Mouse (Mus musculus): ENCODE results near the gene Rab6b.
"Not testable (repeated sequence)": the region's sequence is repeated elsewhere in the genome, so short reads cannot be mapped to it uniquely, and the experiment has no call there.

Gene Rab6b

DNA sequence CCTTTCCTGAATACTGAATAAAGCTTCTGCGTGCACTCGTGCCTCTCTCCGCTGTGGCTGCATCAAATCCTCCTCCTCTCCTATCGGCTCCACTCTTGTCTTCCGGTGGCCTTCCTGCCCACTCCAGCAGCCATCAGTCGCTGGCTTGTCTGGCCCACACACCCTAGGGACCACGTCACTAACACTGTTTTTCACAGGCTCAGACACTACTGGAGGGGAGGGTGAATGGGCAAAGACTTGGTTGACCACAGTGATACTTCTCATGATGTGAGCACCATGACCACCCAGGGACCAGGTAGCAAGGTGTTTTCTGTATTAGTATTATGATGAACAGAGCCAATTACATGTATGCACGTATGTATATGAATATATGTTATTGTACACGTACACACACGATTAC lies 34.7 kb downstream of the Rab6b start:
- DNase-seq: no peak

DNA sequence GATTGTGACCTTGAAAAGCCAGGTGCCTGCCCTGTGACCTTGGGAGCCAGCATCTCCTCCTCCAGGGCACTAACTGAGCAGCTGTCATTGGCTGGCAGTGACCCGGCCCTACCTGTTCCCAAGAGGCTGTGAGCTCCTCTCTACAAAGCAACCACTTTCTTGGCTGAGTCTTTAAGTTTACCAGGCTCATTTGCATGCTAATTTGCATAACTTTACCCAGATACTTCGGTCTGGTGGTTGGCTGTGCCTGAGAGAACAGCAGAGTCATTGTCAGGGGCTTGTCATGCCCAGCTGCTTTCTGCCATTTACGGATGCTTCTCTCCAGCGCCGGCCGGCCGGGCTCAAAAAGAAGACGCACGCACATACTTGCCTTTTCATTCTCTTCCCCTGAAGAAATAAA lies 35.1 kb downstream of the Rab6b start:
- DNase-seq: no peak

DNA sequence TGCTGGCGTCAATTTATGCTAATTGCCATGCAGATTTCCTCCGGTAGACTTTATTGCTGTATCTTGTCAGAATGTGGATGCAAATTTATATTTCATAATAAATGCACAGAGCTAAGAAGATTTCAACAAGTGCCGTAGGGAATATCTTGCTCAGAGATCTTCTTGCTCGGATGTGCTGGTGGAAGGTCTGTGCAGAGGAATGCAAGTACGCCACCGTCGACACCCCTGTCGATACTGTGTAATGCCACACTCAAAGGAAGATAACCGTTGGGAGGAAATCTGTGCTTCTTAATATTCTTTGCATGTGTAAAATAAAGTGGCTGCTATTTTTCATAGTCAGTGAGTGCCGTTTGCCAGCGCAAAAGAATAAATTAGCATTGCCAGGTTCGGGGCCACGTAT lies 35.5 kb downstream of the Rab6b start:
- DNase-seq: no peak

DNA sequence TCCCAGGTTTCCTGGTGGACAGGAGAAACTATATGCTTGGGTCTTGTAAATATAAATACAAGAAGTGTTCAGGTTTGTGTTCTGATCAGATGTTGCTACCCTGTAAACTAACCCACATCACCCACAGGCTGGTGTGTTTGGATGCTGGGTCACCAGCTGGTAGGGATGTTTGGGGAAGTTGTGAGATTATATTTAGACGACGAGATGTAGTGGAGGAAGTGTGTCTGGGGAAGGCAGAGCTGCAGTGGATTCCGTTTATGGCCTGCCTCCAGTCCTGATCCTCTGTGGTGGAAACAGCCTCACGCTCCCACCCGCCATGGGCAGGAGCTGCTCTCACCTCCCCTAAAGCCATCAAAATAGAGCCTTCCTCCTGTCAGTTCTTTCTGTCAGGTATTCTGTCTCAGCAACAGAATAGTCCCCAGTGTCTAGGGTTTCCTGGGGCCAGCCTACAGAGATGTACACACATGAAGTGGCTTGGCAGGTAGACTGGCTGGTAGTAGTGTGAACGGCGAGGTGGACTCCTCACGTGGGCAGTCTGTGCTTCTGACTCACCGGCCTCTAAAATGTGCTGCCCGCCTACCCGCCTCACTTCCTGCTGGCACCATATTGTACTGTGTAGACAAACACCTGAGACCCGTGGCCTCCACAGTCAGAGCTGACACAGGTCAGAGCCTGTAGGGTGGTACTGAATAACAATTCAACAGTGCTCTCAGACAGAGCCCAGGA lies 37.6 kb downstream of the Rab6b start:
- no peak for DNase-seq

DNA sequence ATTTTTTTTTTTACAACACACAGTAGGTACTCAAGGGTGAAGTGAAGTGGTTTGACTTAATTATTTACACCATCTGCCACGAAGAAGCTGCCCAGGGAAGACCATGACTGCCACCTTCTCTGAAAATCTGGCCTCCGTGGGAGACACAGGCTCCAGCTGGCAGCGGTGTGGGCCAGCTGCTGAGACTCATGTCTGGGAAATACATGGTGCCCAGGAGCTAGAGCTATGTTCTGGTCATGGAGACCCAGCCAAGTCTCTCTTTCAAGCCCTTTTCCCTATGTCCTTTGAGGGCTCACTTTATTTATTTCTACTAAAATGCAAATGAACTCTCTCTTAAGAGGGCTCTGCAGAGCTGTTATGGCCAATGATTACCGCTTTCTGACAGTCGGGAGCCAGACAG lies 41.7 kb downstream of the Rab6b start:
- DNase-seq: no peak

DNA sequence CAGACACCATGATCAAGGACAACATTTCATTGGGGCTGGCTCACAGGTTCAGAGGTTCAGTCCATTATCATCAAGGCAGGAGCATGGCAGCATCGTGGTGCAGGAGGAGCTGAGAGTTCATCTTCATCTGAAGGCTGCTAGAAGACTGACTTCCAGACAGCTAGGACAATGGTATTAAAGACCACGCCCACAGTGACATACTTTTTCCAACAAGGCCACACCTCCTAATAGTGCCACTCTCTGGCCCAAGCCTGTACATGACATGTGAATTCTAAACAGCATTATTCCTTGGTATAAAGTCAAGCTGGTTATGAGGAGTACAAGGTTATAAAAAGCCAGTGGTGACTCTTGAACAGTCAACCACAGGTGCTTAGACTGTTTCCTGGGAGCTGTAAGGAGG lies 43.0 kb downstream of the Rab6b start:
- DNase-seq: no peak

DNA sequence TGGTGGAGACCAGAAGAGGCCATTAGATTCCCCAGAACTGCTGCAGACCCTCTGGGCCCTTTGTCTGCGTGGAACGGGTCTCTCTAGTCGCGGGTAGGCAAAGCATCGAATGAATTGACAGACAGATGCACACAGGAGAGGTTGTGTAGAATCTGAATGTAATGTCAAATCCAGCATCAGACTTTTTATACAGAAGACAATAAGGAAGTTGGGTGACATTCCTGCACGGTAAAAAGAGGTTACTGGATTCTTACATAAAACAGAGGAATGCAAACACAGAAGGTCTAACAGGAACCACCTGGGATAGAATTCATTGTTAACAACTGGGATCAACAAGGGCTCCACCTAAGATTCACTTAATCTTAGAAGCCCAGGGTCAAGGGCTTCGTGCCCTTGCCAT lies 43.6 kb downstream of the Rab6b start:
- DNase-seq: not testable (repeated sequence)

DNA sequence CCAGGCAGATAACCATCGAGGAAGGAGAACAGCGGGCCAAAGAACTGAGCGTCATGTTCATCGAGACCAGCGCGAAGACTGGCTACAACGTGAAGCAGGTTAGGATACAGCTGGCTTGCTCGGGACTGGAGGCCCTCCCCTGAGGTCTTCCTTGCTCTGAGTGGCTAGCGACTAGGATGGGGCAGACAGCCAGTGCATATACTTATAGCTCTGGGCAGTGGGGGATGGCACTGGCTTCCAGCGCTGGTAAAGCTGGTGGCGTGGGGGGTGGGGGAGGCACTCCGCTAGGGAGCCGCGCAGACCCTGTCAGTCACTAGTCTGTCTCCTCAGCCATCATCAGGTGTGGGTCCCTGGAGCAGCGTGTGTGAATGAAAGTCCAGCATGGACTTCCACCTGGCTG lies 52.2 kb downstream of the Rab6b start:
- DNase-seq: no peak

DNA sequence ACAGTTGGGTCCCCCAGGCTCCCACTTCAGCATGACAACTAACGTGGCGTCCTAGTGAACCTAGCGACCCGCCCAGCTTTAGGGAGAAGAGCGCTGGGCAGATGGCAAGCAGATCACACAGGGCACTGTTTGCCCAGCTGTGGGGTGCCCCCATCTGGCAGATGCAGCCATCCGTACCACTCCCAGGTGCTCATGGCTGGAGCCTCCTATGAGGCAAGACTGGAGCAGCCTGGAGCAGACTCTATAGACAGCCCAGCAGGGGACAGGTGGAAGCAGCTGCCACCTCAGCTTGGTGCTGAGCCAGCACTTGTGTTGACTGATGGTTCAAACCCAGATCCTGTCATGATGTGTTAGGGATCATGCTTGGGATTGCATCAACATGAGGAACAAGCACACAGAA lies 56.5 kb downstream of the Rab6b start:
- DNase-seq: no peak

DNA sequence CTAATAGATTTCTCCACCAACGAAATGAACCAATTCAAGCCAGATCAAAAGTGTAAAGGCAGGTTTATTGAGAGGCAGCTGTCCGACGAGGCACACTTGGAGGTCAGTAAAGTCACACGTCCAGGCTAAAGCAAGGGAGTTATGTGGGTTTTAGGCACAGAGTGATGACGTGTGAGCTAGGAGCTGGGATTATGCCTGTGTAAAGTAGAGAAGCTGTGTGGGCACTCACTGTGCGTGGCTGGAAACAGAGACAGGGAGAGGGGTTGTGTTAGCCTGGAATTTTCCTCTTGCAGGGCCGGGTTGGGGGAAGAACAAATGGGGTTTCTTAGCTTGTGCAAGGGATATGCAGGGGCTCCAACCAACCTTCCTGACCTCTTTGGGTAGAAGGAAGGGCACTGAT lies 57.2 kb downstream of the Rab6b start:
- DNase-seq: no peak

DNA sequence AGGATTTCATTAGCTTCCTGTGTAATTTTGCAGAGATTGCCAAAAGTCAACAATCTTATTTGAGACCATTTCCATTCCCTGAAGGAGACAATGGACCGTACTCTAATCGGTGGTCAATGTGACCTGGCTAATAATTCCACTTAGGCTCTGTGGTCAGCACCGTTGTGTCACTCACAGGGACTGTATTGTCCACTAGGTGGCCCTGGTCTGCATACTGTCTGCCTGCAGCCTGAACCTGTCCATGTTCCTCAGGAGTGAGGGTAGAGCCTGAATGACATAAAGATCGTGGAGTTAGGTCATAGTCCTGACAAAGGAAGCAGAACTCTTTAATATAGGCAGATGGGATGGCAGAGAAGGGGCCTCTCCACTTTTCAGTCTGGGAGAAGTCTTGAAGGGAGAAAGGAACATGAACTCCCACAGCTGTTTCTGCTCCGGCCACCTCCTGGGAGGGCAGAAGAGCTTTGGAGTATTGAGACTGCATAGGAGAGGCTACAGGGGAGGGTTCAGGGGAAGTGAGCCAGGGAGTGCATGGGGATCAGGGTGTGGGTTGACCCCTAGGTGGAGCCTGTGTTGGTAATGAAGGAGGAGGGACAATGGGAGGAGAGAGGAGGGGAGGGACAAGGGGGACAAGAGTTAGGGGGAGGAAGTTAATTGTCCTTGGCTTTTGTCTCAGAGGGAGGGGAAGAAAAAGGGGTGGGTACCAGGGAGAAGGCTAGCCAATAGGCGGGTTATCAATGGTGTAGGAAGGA lies 63.4 kb downstream of the Rab6b start:
- DNase-seq: peak; percentile 48

DNA sequence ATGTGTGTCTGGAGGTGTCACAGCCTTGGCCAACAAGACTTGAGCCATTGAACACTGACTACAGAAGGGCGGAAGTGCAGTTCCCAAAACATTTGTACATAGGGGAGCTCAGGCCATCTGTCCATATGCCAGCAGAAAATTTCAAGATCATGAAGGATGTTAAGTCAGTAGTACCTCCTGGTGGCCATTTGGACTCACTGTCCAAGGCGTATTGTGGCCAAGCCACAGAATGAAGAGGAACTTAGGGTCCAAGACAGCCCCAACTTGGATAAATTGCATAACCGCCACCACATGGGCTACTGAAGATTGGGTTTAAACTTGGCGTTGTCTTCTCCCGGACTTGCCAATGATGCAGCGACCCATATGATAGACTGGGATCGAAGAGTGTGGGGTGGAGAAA lies 64.1 kb downstream of the Rab6b start:
- no peak for DNase-seq

DNA sequence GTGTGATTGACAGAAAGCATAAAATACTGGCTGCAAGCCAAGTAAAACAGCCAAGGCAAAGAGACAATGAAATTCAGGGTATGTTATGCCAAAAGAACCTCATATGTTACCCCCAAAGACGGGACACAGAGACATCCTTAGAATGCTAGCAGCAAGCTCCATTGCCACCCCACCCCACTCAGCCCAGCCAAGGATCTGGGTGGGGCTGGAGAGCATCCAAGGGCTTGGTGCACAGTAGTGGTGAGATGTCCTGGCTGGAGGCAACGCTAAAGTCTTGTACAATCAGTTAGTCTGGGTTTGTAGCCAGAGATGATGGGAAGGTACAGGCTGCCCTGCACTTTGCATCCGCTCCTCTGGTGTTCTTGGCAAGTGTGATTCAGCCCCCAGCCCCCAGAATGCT lies 68.7 kb downstream of the Rab6b start:
- DNase-seq: no peak

DNA sequence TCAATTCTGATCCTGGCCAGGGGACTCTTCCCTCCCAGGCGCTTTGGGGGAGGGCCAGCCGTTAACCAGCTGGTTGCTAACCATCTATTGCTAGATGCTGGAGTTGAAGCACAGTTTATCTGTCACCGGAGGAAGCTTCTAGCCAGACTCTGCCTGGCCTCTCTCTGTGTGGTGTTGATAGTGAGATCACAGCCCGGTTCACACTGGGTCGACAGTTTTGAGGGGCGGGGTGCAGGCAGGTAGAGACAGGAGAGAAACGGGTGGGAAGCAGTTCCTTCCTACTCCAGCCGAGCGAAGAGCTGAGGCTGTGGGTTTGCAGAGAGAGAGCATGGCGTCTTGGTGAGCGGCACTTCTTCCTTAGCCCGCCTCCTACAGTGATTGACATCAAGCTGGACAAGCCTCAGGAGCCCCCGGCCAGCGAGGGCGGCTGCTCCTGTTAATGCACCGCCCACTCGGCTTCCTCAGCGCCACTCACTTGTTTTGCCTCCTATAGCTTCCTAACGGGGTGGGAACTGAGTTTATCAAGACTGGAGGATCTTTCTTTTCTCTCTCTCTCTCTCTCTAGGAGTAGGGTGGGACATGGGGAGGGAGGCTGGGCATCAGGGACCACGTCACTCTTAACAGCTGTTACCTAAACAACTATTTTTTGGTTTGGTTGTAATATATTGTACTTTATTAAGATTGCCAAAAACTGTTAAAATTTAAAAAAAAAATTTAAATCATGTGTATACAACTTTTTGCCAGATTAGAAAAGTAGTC lies 69.4 kb downstream of the Rab6b start:
- DNase-seq: peak; percentile 67

DNA sequence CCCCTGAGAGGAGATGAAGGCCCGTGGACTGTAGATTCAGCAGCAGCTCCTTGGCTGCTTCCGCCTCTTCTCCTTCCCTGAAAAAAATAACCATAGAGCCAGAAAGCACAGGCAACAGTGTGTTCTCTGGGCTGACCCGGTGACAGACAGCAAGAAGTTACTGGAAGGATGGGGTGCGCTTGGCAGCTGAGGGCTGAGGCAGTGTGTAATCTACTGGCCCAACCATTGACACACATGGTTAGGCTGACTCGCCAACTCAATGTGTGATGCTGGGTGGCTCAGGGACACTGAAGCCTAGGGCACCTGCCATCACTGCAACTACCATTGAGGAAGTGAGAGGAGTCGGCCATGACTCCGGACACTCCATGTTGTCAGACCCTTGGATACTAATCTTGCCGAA lies 70.3 kb downstream of the Rab6b start:
- DNase-seq: no peak

DNA sequence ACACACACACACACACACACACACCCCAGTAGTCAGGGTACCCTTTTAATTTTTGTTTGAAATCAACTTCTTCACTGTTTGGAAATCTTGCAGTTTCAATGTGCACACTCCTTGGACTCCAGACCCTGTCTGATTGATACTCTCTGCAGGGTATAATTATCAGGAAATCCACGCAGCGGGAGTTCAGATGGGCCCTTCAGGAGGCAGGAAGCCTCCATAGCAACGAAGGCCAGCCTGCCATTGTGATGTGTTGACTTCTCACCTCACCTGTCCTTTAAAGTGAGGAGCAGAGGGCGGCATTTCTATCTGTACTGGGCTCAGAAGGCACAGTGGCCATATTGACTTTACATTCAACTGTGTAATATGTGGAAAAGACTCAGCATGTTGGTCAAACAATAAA lies 73.3 kb downstream of the Rab6b start:
- DNase-seq: no peak

DNA sequence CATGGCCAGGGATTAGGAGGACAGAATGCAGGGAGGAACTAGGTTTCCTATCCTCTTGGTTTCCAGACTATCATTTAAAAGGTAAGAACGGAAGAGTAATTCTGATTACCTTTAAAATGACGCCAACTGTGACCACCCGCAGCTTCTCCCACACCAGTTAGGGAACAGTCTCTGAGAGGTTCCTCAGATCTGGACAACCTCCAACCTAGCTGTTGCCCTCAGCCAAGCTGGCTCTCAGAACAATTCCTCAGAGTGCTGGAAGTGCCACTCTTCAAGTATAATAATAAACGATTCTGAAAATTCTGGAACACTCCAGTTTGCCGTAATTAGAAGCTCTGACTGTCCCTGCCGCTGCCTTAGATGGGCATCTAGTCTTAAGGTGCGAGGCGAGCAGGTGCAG lies 74.4 kb downstream of the Rab6b start:
- no peak for DNase-seq

DNA sequence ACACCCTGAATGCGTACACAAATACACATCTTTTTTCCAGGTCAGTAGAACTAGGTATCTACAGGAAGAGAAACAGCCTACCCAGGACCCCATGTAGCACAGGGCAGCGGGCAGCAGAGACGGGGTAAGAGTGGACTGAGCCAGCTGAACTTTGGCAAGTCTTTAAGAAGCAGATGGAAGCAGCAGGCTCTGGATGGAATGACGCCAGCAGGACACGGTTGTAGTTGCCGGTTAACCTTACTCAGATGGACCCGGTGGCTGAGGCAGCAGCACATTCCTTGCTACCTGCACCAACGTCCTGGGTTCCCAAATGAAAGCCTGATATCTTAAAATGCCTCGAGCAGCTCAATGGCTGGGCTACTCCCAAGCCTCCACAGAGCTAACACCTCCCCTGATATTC lies 75.2 kb downstream of the Rab6b start:
- peak; percentile 75 for DNase-seq

DNA sequence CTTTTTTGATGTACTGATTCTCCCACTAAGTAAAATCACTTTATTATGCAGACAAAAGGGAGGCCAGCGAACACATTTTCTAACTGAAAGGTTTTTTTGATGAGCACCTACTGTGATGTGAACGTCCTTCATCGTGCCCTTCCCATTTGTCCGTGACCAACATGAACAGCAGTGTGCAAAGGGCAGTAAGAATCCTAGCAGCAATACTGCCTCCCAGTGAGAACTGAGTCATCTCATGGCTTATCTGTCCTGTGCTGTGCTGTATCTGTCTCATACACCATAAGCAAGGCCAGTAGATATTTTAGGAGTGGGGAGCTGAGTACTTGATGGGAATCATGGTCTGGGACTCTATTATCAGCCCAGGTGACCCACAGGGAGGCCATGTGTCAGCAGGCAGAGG lies 76.8 kb downstream of the Rab6b start:
- no peak for DNase-seq

DNA sequence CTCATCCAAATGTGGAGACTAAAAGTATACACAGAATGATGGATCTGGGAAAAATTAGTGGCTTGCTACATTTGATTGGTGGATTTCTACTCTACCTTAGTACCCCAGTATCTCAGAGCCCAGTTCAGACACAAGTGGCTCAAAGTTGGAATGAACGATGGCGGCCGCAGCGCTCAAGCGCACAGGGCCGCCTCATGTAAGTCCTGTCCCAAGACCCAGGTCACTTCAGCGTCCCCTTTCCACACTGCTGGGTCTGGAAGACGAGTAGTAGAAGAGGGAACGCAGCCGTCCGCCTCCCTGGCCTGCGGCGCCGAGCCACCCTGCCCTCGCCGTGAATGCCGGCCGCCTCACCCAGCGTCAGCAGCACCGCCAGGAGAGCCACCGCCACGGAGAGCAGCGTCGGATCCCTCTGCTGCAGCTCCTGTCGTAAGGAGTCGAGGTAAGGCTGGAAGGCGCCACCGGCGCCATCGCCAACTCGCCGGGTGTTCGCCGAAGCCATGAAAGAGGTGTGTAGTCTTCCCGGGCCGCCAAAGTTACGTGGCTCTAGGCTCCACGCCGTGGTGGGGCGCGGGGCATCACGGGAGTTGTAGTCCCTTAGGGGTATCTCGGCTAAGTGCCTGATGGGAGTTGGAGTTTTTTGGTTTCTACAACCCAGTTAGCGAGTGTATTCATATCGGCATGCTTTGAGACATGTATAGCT lies 90.1 kb downstream of the Rab6b start, which contains the start of gene Srprb:
Srprb (minus strand) TSS at position 577 of the 700 bp plus-strand sequence.
- peak; percentile 93 for DNase-seq

DNA sequence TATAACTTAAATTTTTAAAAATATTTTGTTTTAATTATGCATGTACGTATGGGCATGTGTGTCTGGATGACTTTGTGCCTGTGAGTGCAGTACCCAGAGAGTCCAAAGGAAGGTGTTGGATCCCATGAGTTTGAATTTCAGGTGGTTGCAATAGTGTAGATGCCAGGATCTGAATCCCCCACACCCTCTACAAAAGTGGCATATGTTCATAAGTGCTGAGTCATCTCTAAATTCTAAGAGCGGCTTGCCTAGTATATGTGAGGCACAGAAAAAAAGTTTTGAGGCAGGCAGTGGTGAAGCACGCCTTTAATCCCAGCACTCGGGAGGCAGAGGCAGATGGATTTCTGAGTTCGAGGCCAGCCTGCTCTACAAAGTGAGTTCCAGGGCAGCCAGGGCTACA lies 94.2 kb downstream of the Rab6b start:
- no peak for DNase-seq

DNA sequence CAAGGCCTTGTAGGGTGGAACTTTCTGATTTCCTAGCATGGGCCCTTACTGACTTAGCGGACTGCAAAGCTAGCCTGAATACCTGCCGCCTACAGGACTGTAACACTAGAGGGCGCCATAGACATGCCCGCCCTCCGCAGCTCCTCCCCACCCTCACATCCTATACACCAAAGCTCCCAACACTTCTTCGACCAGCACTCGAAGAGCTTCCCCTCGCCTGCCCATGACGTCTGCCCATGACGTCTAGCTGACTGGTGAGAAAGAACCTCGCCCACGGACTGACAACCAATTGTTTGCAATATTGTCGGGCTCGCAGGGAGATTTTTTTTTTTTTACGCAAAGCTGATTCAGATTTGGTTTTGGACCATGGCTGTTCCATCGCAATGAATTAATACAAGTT lies 96.3 kb downstream of the Rab6b start:
- DNase-seq: peak; percentile 64

DNA sequence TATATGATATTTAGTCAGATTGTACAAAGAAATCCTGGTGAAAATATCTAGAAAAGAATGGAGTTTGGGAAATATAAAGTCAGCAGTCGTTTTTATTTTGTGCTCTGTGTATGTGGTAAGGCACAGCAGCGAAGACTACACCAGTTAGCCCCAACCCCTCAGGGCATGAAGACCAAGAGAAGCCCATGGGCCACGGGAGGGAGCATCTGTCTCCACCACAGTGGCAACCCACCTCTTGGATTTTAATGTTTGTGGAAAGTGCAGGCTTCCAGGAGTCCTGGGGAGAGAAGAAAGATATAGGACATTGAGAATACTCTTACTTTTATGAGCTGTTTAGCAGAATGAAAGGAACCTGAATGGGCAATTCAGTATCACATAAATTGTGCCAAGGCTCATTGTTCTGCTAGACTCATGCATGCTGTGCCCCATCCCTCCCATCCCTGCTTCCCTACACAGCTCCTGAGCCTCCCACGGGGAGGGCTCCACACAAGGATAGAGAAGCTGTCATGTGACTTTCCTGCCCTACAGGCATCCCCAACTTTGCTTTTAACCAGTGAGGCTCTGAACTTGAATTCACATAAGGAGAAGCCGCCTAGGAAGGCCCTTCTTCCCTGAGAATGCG lies 97.3 kb downstream of the Rab6b start:
- no peak for DNase-seq

All from kidney, adult 9 months (tissue).